Mouse (Mus musculus) thymus, postnatal 0 days (tissue): ENCODE measurements at regions not wholly inside any gene's neighbourhood (a gene's known extent, or its start where the extent isn't known, plus 50 kb on each side); places are given as distances from the start of the nearest gene placed in this dataset.

Source experiments
- DNase-seq: peaks from one replicate; pipeline ENCODE4 v3.0.0-alpha.2; 2015; ENCODE audit warnings: low spot score

DNA sequence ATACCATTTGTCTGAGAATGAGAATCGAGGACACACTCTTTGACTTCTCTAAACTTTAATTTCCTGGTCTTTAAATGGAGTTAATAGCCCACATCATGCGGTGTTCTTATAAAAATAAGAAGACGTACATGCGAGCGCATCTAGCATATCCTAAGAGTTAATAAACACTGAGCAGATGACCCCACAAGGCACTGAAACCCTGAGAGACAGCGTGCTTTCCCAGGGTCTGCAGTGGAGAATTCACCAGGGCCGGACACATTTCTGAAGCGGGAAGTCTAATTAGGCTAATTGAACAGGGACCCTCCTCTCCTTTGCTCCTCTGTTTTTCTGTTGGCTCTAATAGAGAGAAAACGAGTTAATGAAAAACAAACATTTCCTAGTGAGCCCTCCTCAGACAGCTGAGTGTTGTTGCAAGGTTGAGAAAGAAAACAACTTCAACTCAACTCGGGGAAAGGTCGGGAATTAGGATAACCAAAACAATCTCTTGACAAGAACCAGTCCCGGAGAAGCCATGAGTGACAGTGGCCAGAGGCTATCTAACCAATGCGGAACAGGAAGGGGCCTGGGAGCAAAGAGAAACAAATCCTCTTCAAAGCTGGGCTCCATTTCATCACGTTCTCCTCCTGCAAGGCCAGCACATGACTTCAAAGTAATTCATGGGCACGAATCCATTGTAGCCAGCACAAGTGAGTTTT lies 352.2 kb downstream of the Hs3st3b1 start:
- DNase-seq = no peak

- no peak for DNase-seq
Observed at GRCm38 (mm10) chr11:63570646-63571045, 351.4 kb downstream of the Hs3st3b1 start.

GRCm38 (mm10) chr11:63573271-63573670 lies 348.8 kb downstream of the Hs3st3b1 start:
- no peak for DNase-seq

DNA sequence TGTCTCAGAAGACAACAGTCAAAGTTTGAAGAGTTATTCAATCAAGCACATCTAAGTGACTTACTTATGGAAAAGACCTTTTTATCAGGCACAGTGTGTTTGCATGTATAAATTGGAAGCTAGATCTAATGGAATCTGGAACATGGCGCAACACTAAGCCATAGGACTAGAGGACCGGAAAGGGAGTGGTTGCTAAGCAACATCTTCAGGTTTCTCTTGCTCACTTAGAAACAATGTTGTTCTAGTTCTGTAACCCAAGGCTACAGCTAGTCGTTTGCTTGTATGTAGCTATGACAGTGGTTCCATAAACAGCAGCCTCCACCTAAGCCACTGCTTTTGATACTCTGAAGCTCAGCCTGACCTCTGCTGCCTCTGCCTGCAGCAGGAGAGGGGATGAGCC lies 338.8 kb downstream of the Hs3st3b1 start:
- DNase-seq = no peak

- DNase-seq = no peak
Observed at GRCm38 (mm10) chr11:63585216-63585869, 336.7 kb downstream of the Hs3st3b1 start.

- DNase-seq = no peak
Observed at GRCm38 (mm10) chr11:63620220-63620619, 301.9 kb downstream of the Hs3st3b1 start.

DNA sequence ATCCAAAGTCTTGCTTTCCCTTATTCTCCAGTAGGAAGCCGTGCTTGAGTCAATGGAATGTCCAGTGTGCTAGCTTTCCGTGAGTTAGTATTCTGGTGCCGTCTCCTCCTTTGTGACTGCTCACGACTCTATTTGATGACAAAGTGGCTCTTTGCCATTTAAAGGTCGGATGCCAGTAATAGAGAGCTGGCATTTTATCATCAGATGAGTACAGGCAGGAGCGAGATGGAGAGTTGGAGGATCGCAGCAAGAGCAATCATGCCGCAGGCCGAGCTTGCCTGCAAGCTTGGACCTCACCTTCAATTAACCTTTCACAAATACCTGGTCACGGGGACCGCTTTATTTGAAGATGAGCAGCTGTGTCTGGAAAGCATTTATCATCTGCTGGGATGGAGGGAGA lies 291.8 kb downstream of the Hs3st3b1 start:
- no peak for DNase-seq

DNA sequence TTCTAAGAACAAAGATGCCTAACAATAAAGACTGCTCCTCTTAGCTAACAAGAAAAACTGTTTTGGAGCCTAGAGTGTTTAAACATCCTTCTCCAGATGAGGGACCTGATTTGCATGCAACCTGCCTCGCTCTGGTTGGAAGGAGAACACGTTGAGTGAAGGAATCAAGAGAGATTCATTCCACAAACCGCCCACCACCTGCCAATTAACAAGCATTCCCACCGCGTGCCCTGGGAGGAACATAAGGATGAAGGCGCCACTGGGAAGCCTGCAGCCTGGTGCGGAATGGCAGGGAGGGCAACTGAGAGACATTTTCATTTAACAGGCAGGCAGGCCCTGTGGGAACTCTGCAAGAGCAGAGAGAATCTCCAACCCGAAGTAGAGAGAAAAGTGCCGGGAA lies 265.0 kb downstream of the Hs3st3b1 start:
- no peak for DNase-seq

- no peak for DNase-seq
Observed at GRCm38 (mm10) chr11:63665268-63665934, 256.7 kb downstream of the Hs3st3b1 start.

- no peak for DNase-seq
Observed at GRCm38 (mm10) chr11:63670477-63670876, 251.6 kb downstream of the Hs3st3b1 start.

DNA sequence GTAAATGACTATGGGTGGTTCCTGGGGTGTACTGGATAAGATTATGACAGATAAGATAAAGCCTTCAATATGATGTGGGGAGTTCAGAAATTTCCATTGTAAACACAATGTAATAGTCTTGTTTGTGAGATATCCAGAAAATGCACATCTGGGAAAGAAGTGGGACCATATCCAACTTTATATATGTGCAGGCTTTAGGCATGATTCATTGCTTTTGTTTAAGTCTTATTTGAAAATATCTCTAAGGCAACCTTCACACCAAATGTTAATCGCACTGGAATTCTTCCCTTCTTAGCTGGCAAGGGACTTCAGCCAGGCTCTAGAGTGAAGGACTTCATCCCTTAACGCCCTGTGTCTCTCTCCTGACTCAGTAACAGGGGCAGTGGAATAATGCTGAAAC lies 250.3 kb downstream of the Hs3st3b1 start:
- no peak for DNase-seq

DNA sequence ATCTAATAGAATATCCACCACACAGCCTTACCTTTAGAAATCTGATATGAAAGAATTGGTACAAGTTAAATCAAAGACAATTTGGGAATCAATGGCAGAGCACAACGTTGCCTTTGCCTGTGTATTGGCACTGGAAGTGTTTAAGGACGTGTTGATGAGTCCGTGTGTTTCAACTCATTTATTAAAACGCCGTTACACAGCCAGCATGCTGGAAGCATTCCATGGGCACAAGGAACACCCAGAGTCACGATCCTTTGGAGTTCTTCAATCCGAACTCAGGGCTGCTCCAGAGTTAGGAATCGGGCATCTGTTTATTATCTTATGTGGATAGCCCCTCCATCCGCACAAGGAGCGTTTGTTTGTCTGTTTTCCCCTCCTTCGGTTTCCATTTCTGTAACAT lies 244.2 kb downstream of the Hs3st3b1 start:
- DNase-seq = no peak

DNA sequence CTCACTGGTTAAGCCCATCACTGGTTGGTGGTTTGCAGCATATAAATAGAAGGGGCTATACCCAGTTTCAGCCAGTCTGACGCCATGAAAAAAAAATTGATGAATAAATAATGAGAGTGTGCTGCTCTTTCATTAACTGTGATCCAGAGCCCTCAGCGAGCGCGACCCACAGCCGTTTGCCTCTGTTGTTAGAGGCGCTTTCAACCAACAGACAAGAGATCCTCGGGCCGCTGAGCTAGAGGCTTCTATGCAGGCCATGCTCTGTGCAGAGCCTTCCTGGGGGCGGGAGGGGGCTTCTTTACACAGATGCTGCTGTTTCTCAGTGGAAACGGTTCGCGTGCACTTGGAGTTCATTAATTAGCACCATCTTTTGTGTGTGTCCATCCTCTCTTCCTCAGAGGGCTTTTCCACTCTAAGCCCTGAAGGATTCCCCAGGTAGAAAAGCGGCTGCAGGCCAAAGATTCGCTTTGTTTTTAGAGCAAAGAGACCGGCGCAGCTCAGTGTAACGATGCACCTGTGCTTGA lies 243.6 kb downstream of the Hs3st3b1 start:
- no peak for DNase-seq

DNA sequence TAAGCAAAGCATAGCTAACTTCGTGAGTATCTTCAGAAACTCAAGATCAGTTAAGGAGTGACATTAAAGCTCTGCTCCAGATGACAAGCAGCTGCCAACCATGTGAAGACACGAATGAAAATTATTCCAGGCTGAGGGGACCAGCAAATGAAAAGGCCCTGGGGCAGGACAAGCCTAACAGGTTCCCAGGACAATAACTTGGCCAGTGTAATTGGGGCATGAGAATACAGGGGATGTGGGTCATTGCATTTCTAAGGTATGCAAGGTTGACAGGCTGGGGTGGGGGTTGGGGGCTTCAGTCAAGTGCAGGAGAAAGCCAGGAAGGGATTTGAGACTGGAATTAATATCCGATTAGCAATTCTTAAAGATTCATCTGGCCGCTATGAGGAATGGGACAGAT lies 242.6 kb downstream of the Hs3st3b1 start:
- no peak for DNase-seq

- no peak for DNase-seq
Observed at GRCm38 (mm10) chr11:63684228-63684980, 237.7 kb downstream of the Hs3st3b1 start.

GRCm38 (mm10) chr11:63691041-63691440 lies 231.0 kb downstream of the Hs3st3b1 start:
- no peak for DNase-seq

DNA sequence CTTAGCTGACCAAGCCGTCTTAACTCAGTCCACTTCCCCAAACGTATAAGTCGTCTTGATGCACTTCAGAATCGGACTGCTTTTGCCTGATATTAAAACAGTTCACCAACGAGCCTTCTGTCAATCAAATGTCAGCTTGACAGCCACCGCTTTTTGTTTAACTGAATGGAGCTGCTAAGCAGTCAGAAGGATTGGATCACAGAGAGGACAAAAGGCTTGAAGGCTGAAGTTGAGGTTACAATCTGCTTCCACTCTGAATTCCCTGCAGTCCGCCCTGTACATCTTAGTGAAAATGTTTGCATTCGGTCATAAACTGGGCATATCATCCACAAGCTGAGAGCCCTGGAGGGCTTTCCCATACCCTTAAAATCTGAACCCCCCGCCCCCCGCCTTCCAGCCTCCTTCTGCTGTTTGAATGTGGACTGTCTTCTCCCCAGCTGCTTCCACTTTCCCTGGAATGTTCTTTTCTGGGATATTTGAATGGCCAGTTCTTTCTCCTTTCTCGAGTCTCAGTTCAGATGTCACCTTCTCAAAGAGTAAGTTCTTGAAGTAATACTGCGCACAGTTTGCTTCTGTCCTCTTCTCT lies 217.0 kb downstream of the Hs3st3b1 start:
- no peak for DNase-seq

DNA sequence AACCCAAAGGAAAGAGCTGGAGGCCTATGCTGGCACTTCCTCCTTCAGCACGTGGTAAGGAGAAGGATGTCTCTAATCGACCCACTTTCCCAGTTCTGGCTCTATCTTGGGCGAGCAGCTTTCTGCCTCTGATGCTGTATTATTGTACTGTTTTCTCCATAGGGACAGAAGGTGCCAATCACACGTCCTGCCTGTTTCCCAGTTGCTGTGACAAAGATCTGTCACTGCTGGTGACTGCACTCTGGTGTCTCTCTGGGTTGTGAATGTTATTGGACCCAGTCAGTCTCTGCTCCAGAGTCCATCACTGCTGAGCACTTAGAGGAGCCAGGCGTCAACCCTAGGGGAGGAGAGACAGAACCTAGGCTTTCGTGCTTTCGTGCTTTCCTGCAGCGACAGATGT lies 216.0 kb downstream of the Hs3st3b1 start:
- DNase-seq = no peak

DNA sequence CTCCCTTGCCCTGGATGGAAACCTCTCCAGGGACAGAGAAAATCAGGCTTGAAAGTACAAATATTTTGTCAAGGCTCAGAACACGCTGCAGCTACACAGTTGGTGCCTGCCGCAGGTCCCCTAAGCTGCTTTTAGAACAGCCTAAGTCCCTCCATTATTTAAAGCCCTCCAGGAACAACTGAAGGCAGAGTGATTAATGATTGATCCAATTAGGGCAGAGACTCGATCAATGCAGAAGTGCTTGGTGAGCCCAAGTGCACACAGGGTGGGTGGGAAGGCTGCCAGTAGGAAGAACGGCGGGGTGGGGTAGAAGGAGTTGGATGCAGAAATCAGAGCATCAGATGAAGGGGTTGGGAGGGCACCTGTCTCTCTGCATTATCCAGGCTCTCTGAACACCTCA lies 215.0 kb downstream of the Hs3st3b1 start:
- no peak for DNase-seq

DNA sequence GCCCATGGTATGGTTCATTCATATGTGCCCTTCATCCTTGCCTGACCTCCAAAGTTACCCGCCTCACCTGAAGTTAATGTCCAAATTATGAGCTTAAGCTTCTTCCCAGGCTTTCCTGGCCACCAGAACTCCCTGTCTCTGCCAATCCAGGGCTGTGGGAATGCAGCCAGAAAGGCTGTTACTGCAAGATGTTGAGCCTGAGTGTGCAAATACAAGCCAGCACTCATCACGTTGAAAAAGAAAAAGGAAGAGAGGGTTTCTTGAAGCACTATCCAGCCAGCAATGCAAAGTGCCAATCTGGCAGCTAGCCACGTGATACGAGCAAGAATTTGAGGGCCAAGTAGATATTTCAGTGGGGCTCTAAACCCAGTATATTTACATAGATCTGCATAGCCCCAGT lies 213.7 kb downstream of the Hs3st3b1 start:
- DNase-seq = no peak
